ENCODE assay signal across 11 mouse cellular contexts in the genomic region with DNA sequence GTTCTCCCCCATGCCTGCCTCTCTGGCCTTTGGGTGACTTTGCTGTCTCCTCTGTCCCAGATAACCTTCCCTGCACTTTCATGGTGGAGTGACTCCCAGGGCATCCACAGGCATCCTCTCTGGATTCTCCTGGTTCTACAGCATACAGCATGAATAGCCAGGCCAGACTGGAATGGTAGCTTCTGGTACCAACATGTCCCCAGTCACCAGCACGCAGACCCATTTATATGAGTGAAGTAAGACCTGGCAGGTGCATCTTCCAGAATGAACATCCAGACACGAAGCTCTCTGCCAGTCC. TPM values are rescaled to one million over a fixed set of nuclear protein-coding genes. Genes with fewer than 3 reads are reported as not detected.
DNase-seq lines count a peak whose midpoint lies in the region; ATAC-seq and TF ChIP-seq lines count a peak whose summit lies in the region.
"Had no signal": no experiment of that assay in that cellular context is flagged by ENCODE, and none has a peak within 500 bp of the region (broad histone marks: within the 10 kb centered on the region; RNA-seq: fewer than 3 reads in every experiment).

No protein-coding gene starts in this region.

- no peaks in the 10 kb centered on the region for H3K9me3 ChIP-seq in lung, postnatal 0 days (ENCODE audit: low read length)
- no peaks in the 10 kb centered on the region for H3K9me3 ChIP-seq in limb, embryonic 14.5 days (ENCODE audit: control insufficient read depth, low read length)

- H3K4me2 ChIP-seq in lung, postnatal 0 days (replicated peaks; ENCODE audit: low read depth, low read length), result peak overlapping the region; percentile 89
- H3K4me2 ChIP-seq in limb, embryonic 14.5 days (replicated peaks; ENCODE audit: low read depth, low read length, severe bottlenecking), result peak overlapping the region; percentile 66

- no peaks in the 10 kb centered on the region for H3K27me3 ChIP-seq in lung, postnatal 0 days (replicated peaks; ENCODE audit: insufficient read depth, low read length)
- H3K27me3 ChIP-seq in limb, embryonic 14.5 days (ENCODE audit: control insufficient read depth, insufficient read depth, low read length), result no peaks in the 10 kb centered on the region

- no peak for TF ChIP-seq EP300 in lung, postnatal 0 days (IDR thresholded peaks at IDR 0.05)

- no peak for TF ChIP-seq POLR2A in limb, embryonic 14.5 days (IDR thresholded peaks at IDR 0.05; ENCODE audit: borderline replicate concordance, extremely low read depth, insufficient read depth, insufficient read length)

- H3K27ac ChIP-seq in lung, postnatal 0 days (ENCODE audit: low read length), result peak overlapping the region; percentile 57; the same call in 1 of the 2 replicates
- no peak overlapping the region for H3K27ac ChIP-seq in limb, embryonic 14.5 days (replicated peaks; ENCODE audit: low read depth, low read length)

- no peak overlapping the region for H3K4me3 ChIP-seq in lung, postnatal 0 days (ENCODE audit: low read depth, low read length)
- H3K4me3 ChIP-seq in limb, embryonic 14.5 days (replicated peaks; ENCODE audit: low read length), result no peak overlapping the region

- peak; percentile 90 for DNase-seq in heart, adult 11 months
- no peak for DNase-seq in heart, postnatal 36 days
- DNase-seq in lung, postnatal 0 days (ENCODE audit: low spot score), result no peak
- no peak for DNase-seq in lung, adult 18-20 months
- DNase-seq in limb, embryonic 14.5 days (ENCODE audit: low spot score), result no peak
- no peak for DNase-seq in urinary bladder, adult 2 months (ENCODE audit: low spot score)
- DNase-seq in adrenal gland, adult 18-20 months (ENCODE audit: low spot score in 2 of 2), result no peak
- DNase-seq: cerebellum, adult 11 months; gastrocnemius, postnatal 25 days had no signal

- ATAC-seq in lung, postnatal 0 days, result no peak
- no peak for ATAC-seq in limb, embryonic 14.5 days (ENCODE audit: low FRiP score, low read depth)
- ATAC-seq in granulocyte monocyte progenitor cell, adult 5-6 weeks (replicated peaks; ENCODE audit: poor library complexity, severe bottlenecking), result no peak

- WGBS in lung, postnatal 0 days, result 72% methylated on average over 2 of the region's 2 CpGs
- 83% methylated on average over 2 of the region's 2 CpGs for WGBS in limb, embryonic 14.5 days

- H3K9ac ChIP-seq in lung, postnatal 0 days (replicated peaks; ENCODE audit: low read depth), result no peak overlapping the region
- no peak overlapping the region for H3K9ac ChIP-seq in limb, embryonic 14.5 days (ENCODE audit: low read depth, low read length, severe bottlenecking)

- H3K4me1 ChIP-seq in lung, postnatal 0 days (ENCODE audit: insufficient read depth, low read depth, low read length), result peaks cover 11% of the 10 kb centered on the region; the same call in 1 of the 2 replicates
- H3K4me1 ChIP-seq in limb, embryonic 14.5 days (ENCODE audit: control insufficient read depth, insufficient read depth, low read length), result peaks cover 27% of the 10 kb centered on the region

- H3K36me3 ChIP-seq in lung, postnatal 0 days (ENCODE audit: insufficient read depth, low read length), result no peaks in the 10 kb centered on the region
- H3K36me3 ChIP-seq in limb, embryonic 14.5 days (ENCODE audit: control insufficient read depth, insufficient read depth, low read length), result no peaks in the 10 kb centered on the region

- intact Hi-C loops in heart, postnatal 36 days (cut with DNase I), result loop anchor here (5.0 kb wide), 1 partner anchor 38 kb away; no protein-coding TSS in a partner anchor

- no peak for TF ChIP-seq CTCF in lung, postnatal 0 days (IDR thresholded peaks at IDR 0.05)

RNA-seq across cellular contexts. Expression of gene Dennd2a, which starts 2.1 kb away (rescaled TPM):
- total RNA-seq in heart, postnatal 36 days (2021), result 1 to 10 TPM; 6.8 to 7.4 TPM
- 13.4 and 13.8 TPM in 2 replicates for polyA plus RNA-seq in lung, postnatal 0 days (2015; fragmentation: Nextera tagmentation; extraction: Ambion mirVana)
- polyA plus RNA-seq in limb, embryonic 14.5 days (2012; rRNA removed), result 52.2 and 60.1 TPM in 2 replicates
- 28.3 and 31.6 TPM in 2 replicates for polyA plus RNA-seq in limb, embryonic 14.5 days (2014; fragmentation: Nextera tagmentation; extraction: Ambion mirVana)
- total RNA-seq in granulocyte monocyte progenitor cell, adult 5-6 weeks (2014; fragmentation: Nextera tagmentation), result 0.13 TPM in 1 of 2 replicates, not detected in the other
- 0.15 and 0.52 TPM in 2 replicates for total RNA-seq in granulocyte monocyte progenitor cell, adult 5-6 weeks (2017)
- 10.8 and 14.9 TPM in 2 replicates for polyA plus RNA-seq in urinary bladder, adult 2 months (2012; rRNA removed)
- 10 to 100 TPM in 1 of 2 experiments, 1 to 10 TPM in 1; 6.2 to 10.8 TPM for total RNA-seq in adrenal gland, adult 18-20 months (2021)

RNA-seq across cellular contexts. Expression of gene Adck2, which starts 18.1 kb away (rescaled TPM):
- 10 to 100 TPM; 14.0 to 15.8 TPM for total RNA-seq in heart, postnatal 36 days (2021)
- 24.6 and 25.7 TPM in 2 replicates for polyA plus RNA-seq in lung, postnatal 0 days (2015; fragmentation: Nextera tagmentation; extraction: Ambion mirVana)
- polyA plus RNA-seq in limb, embryonic 14.5 days (2012; rRNA removed), result 17.0 and 19.3 TPM in 2 replicates
- 38.4 and 41.1 TPM in 2 replicates for polyA plus RNA-seq in limb, embryonic 14.5 days (2014; fragmentation: Nextera tagmentation; extraction: Ambion mirVana)
- 9.7 and 16.2 TPM in 2 replicates for total RNA-seq in granulocyte monocyte progenitor cell, adult 5-6 weeks (2014; fragmentation: Nextera tagmentation)
- 3.8 and 11.6 TPM in 2 replicates for total RNA-seq in granulocyte monocyte progenitor cell, adult 5-6 weeks (2017)
- polyA plus RNA-seq in urinary bladder, adult 2 months (2012; rRNA removed), result 19.4 and 21.9 TPM in 2 replicates
- total RNA-seq in adrenal gland, adult 18-20 months (2021), result 10 to 100 TPM; 24.1 to 24.2 TPM

RNA-seq across cellular contexts. Expression of gene Gm42420, which starts 30.0 kb away (rescaled TPM):
- under 1 TPM in 1 of 2 experiments, not detected in 1; 0.72 TPM for total RNA-seq in heart, postnatal 36 days (2021)
- polyA plus RNA-seq in lung, postnatal 0 days (2015; fragmentation: Nextera tagmentation; extraction: Ambion mirVana), result 0.75 and 0.89 TPM in 2 replicates
- 0.59 and 1.2 TPM in 2 replicates for polyA plus RNA-seq in limb, embryonic 14.5 days (2012; rRNA removed)
- polyA plus RNA-seq in limb, embryonic 14.5 days (2014; fragmentation: Nextera tagmentation; extraction: Ambion mirVana), result 1.2 and 1.7 TPM in 2 replicates
- 2.4 and 4.0 TPM in 2 replicates for total RNA-seq in granulocyte monocyte progenitor cell, adult 5-6 weeks (2014; fragmentation: Nextera tagmentation)
- total RNA-seq in granulocyte monocyte progenitor cell, adult 5-6 weeks (2017), result 0.90 and 1.4 TPM in 2 replicates
- 1.2 and 1.9 TPM in 2 replicates for polyA plus RNA-seq in urinary bladder, adult 2 months (2012; rRNA removed)
- under 1 TPM in 1 of 2 experiments, not detected in 1; 0.89 TPM for total RNA-seq in adrenal gland, adult 18-20 months (2021)
- total RNA-seq: gastrocnemius, postnatal 25 days; left cerebral cortex, postnatal 10 days had no signal

RNA-seq across cellular contexts. Expression of gene Ndufb2, which starts 36.8 kb away (rescaled TPM):
- 100 to 1,000 TPM; 703 to 715 TPM for total RNA-seq in heart, postnatal 36 days (2021)
- 267 and 287 TPM in 2 replicates for polyA plus RNA-seq in lung, postnatal 0 days (2015; fragmentation: Nextera tagmentation; extraction: Ambion mirVana)
- polyA plus RNA-seq in limb, embryonic 14.5 days (2012; rRNA removed), result 148 and 234 TPM in 2 replicates
- 347 and 358 TPM in 2 replicates for polyA plus RNA-seq in limb, embryonic 14.5 days (2014; fragmentation: Nextera tagmentation; extraction: Ambion mirVana)
- total RNA-seq in granulocyte monocyte progenitor cell, adult 5-6 weeks (2014; fragmentation: Nextera tagmentation), result 165 and 172 TPM in 2 replicates
- 93.4 and 107 TPM in 2 replicates for total RNA-seq in granulocyte monocyte progenitor cell, adult 5-6 weeks (2017)
- 141 and 189 TPM in 2 replicates for polyA plus RNA-seq in urinary bladder, adult 2 months (2012; rRNA removed)
- total RNA-seq in adrenal gland, adult 18-20 months (2021), result 100 to 1,000 TPM; 200 to 263 TPM

Comparison
In these comparisons a context has a peak if more than half of its experiments do, and no peak if none do; other contexts are left out.
1. RNA of gene Dennd2a, which starts 2.1 kb away (total RNA-seq): 6.2 to 10.8 TPM in adrenal gland, adult 18-20 months and 6.8 to 7.4 TPM in heart, postnatal 36 days; 0.13 to 0.52 TPM in granulocyte monocyte progenitor cell, adult 5-6 weeks; every median in the first group is over 4 times any median in the second.